Mouse (Mus musculus) hindbrain, embryonic 13.5 days (tissue): ENCODE data around the gene Olfr1325. TPM values are rescaled to one million over a fixed set of nuclear protein-coding genes. Genes with fewer than 3 reads are reported as not detected.
"Not testable (repeated sequence)": the region's sequence is repeated elsewhere in the genome, so short reads cannot be mapped to it uniquely, and the experiment has no call there.

Experiments used
- ATAC-seq: fragments of 200-750 bp; cut with Nextera tagmentation; 2 replicates; pipeline ENCODE4 v1.8.0; 2017; ENCODE audit warnings: moderate TSS enrichment; ENCODE audit not compliant: low FRiP score
- H3K27ac ChIP-seq: fragments of 300-500 bp; sonication (generic); 2 replicates; pipeline ENCODE4 v1.5.1; 2015; ENCODE audit warnings: inconsistent platforms, mild to moderate bottlenecking, moderate library complexity
- H3K27me3 ChIP-seq: fragments of 300-500 bp; sonication (generic); 2 replicates; pipeline ENCODE4 v1.6.1; 2015; ENCODE audit warnings: mild to moderate bottlenecking, inconsistent platforms
- H3K36me3 ChIP-seq: fragments of 300-500 bp; sonication (generic); 2 replicates; pipeline ENCODE4 v1.6.1; 2015; ENCODE audit warnings: mild to moderate bottlenecking, inconsistent platforms
- H3K4me1 ChIP-seq: fragments of 300-500 bp; sonication (generic); replicated peaks from 2 replicates; pipeline ENCODE4 v1.6.1; 2015; ENCODE audit warnings: inconsistent platforms
- H3K4me2 ChIP-seq: fragments of 300-500 bp; sonication (generic); 2 replicates; pipeline ENCODE4 v1.6.1; 2015; ENCODE audit warnings: inconsistent platforms, mild to moderate bottlenecking, moderate library complexity
- H3K4me3 ChIP-seq: fragments of 300-500 bp; sonication (generic); 2 replicates; pipeline ENCODE4 v1.5.1; 2015; ENCODE audit warnings: mild to moderate bottlenecking, inconsistent platforms
- H3K9ac ChIP-seq: fragments of 300-500 bp; sonication (generic); 2 replicates; pipeline ENCODE4 v1.6.1; 2015; ENCODE audit warnings: mild to moderate bottlenecking, inconsistent platforms
- H3K9me3 ChIP-seq: fragments of 300-500 bp; sonication (generic); 2 replicates; pipeline ENCODE4 v1.6.1; 2016; ENCODE audit warnings: inconsistent platforms
- WGBS: fragments of 180-500 bp; shearing (Covaris S2); methylation state at CpG from one replicate; pipeline ENCODE4 v1.1.7; 2015; 5-methylcytosine and 5-hydroxymethylcytosine counted together
- polyA plus RNA-seq: library from polyadenylated mRNA; unstranded; fragments of >200 nt; fragmentation: Nextera tagmentation; extraction: Ambion mirVana; gene quantifications from 2 replicates; pipeline ENCODE4 v1.2.1, GENCODE M21; 2015

Olfr1325 gene
- polyA plus RNA-seq: not detected in 2 replicates

- Histone ChIP-seq H3K27ac (no peak within 1 kb of the TSS), H3K4me2 (no peak within 1 kb of the TSS), H3K36me3 (no peaks in the 10 kb centered on the region), H3K9ac (no peak within 1 kb of the TSS), H3K9me3 (no peaks in the 10 kb centered on the region), H3K4me3 (no peak within 1 kb of the TSS), H3K4me1 (no peaks in the 10 kb centered on the region), H3K27me3 (no peaks in the 10 kb centered on the region)
- 92% methylated on average over 2 of the region's 2 CpGs for WGBS
- no peak for ATAC-seq
Observed at GRCm38 (mm10) chrX:74592379-74592778, at the start of gene Olfr1325. TSS of gene Olfr1325 (plus strand) at chrX:74592679.

- Histone ChIP-seq H3K4me3 (no peak within 1 kb of the TSS), H3K4me1 (no peaks in the 10 kb centered on the region), H3K4me2 (no peak within 1 kb of the TSS), H3K9ac (no peak within 1 kb of the TSS), H3K9me3 (no peaks in the 10 kb centered on the region), H3K27me3 (no peaks in the 10 kb centered on the region), H3K36me3 (no peaks in the 10 kb centered on the region), H3K27ac (no peak within 1 kb of the TSS)
- no peak for ATAC-seq
Observed at GRCm38 (mm10) chrX:74574788-74575187, 17.7 kb upstream of the Olfr1325 start, which contains the start of gene Olfr1326-ps1. TSS of gene Olfr1326-ps1 (minus strand) at chrX:74574888.

- not testable (repeated sequence) for H3K4me3 ChIP-seq, H3K4me1 ChIP-seq, H3K27me3 ChIP-seq, H3K9me3 ChIP-seq, H3K27ac ChIP-seq, H3K9ac ChIP-seq, H3K4me2 ChIP-seq, H3K36me3 ChIP-seq
- 63% methylated on average over 2 of the region's 5 CpGs for WGBS
- ATAC-seq: peak; percentile 71
Observed at GRCm38 (mm10) chrX:74645466-74646323, 53.2 kb downstream of the Olfr1325 start, which contains the start of gene Gm5640. TSS of gene Gm5640 (minus strand) at chrX:74645635.

- H3K27me3 ChIP-seq, H3K4me2 ChIP-seq, H3K36me3 ChIP-seq, H3K4me1 ChIP-seq, H3K4me3 ChIP-seq, ATAC-seq, H3K9me3 ChIP-seq, H3K9ac ChIP-seq, H3K27ac ChIP-seq: not testable (repeated sequence)
- WGBS: no CpG with 5 or more reads among the region's 1 CpGs
Observed at GRCm38 (mm10) chrX:74646393-74646792, 53.9 kb downstream of the Olfr1325 start.

Other genes starting within 250 kb of the Olfr1325 start
- gene Lage3, start 239.1 kb upstream of the Olfr1325 start, polyA plus RNA-seq: 79.4 and 79.8 TPM in 2 replicates
- 61.6 and 64.0 TPM in 2 replicates for gene Ubl4a, start 219.5 kb upstream of the Olfr1325 start, polyA plus RNA-seq
- gene Slc10a3, start 219.3 kb upstream of the Olfr1325 start, polyA plus RNA-seq: 8.2 and 8.5 TPM in 2 replicates
- gene Fam3a, start 199.4 kb upstream of the Olfr1325 start, polyA plus RNA-seq: 36.3 and 36.5 TPM in 2 replicates
- 15.4 and 18.8 TPM in 2 replicates for gene Ikbkg, start 199.4 kb upstream of the Olfr1325 start, polyA plus RNA-seq
- 49.9 and 55.0 TPM in 2 replicates for gene G6pdx, start 163.5 kb upstream of the Olfr1325 start, polyA plus RNA-seq
- not detected in 2 replicates for gene Gm6880, start 111.3 kb upstream of the Olfr1325 start, polyA plus RNA-seq
- gene Olfr1326-ps1, start 17.8 kb upstream of the Olfr1325 start, polyA plus RNA-seq: not detected in 2 replicates
- gene Gm5640, start 53.0 kb downstream of the Olfr1325 start, polyA plus RNA-seq: 0.18 and 0.21 TPM in 2 replicates
- gene Gm6890, start 148.2 kb downstream of the Olfr1325 start, polyA plus RNA-seq: not detected in 2 replicates
- not detected in 2 replicates for gene Gm5936, start 244.5 kb downstream of the Olfr1325 start, polyA plus RNA-seq